Mouse (Mus musculus) effector memory CD4-positive, alpha-beta T cell, adult 5 months (primary cell): ENCODE data around the gene Mmp19. TPM values are rescaled to one million over a fixed set of nuclear protein-coding genes. Genes with fewer than 3 reads are reported as not detected.

Source experiments
- polyA plus RNA-seq: library from polyadenylated mRNA; unstranded; fragments of 100-300 nt; shearing (Covaris generic); gene quantifications from one replicate; pipeline ENCODE4 v1.2.1, GENCODE M21; 2017

The Mmp19 gene
- not detected for polyA plus RNA-seq

GRCm38 (mm10) chr10:128790398-128791124 is at the start of gene Mmp19:
TSS of gene Mmp19 (plus strand) at chr10:128790910.

GRCm38 (mm10) chr10:128744680-128745601 is 45.8 kb upstream of the Mmp19 start, which contains the start of gene Dgka:
TSS of gene Dgka (minus strand) at chr10:128744855.

GRCm38 (mm10) chr10:128747646-128748251 is 43.0 kb upstream of the Mmp19 start, which contains the start of gene Pym1:
TSS of gene Pym1 (plus strand) at chr10:128747889.

GRCm38 (mm10) chr10:128803771-128804270 is 13.1 kb downstream of the Mmp19 start, which contains the start of gene Dnajc14:
TSS of gene Dnajc14 (plus strand) at chr10:128804062.

GRCm38 (mm10) chr10:128804271-128805091 is 13.8 kb downstream of the Mmp19 start, which contains the start of gene Tmem198b:
TSS of gene Tmem198b (minus strand) at chr10:128804370.

GRCm38 (mm10) chr10:128817033-128817432 is 26.3 kb downstream of the Mmp19 start, which contains the start of gene Sarnp:
TSS of gene Sarnp (plus strand) at chr10:128817333.

GRCm38 (mm10) chr10:128821358-128822056 is 30.8 kb downstream of the Mmp19 start, which contains the start of gene Ormdl2:
TSS of gene Ormdl2 (minus strand) at chr10:128821645.

Other genes starting within 250 kb of the Mmp19 start
- gene Zc3h10, start 243.1 kb upstream of the Mmp19 start, polyA plus RNA-seq, result 32.2 TPM
- 2,530 TPM for gene Rpl41, start 241.6 kb upstream of the Mmp19 start, polyA plus RNA-seq
- gene Pa2g4, start 224.9 kb upstream of the Mmp19 start, polyA plus RNA-seq, result 20.1 TPM
- 2.1 TPM for gene Erbb3, start 201.3 kb upstream of the Mmp19 start, polyA plus RNA-seq
- 545 TPM for gene Rps26, start 164.2 kb upstream of the Mmp19 start, polyA plus RNA-seq
- 0.77 TPM for gene Ikzf4, start 144.9 kb upstream of the Mmp19 start, polyA plus RNA-seq
- gene Suox, start 116.8 kb upstream of the Mmp19 start, polyA plus RNA-seq, result 4.1 TPM
- 25.1 TPM for gene Rab5b, start 94.6 kb upstream of the Mmp19 start, polyA plus RNA-seq
- 2.5 TPM for gene Pmel, start 86.7 kb upstream of the Mmp19 start, polyA plus RNA-seq
- gene Cdk2, start 85.9 kb upstream of the Mmp19 start, polyA plus RNA-seq, result 14.1 TPM
- gene Dgka, start 46.1 kb upstream of the Mmp19 start, polyA plus RNA-seq, result 635 TPM
- gene Pym1, start 43.0 kb upstream of the Mmp19 start, polyA plus RNA-seq, result 23.9 TPM
- 57.7 TPM for gene Dnajc14, start 13.2 kb downstream of the Mmp19 start, polyA plus RNA-seq
- gene Tmem198b, start 13.5 kb downstream of the Mmp19 start, polyA plus RNA-seq, result 2.0 TPM
- gene Sarnp, start 26.4 kb downstream of the Mmp19 start, polyA plus RNA-seq, result 108 TPM
- gene Ormdl2, start 30.7 kb downstream of the Mmp19 start, polyA plus RNA-seq, result 34.9 TPM
- 2.0 TPM for gene Gdf11, start 100.8 kb downstream of the Mmp19 start, polyA plus RNA-seq
- not detected for gene Cd63, start 110.1 kb downstream of the Mmp19 start, polyA plus RNA-seq
- gene Rdh5, start 132.0 kb downstream of the Mmp19 start, polyA plus RNA-seq, result 6.6 TPM
- gene Bloc1s1, start 133.1 kb downstream of the Mmp19 start, polyA plus RNA-seq, result 118 TPM
- 45.8 TPM for gene Itga7, start 142.9 kb downstream of the Mmp19 start, polyA plus RNA-seq
- gene Mettl7b, start 170.1 kb downstream of the Mmp19 start, polyA plus RNA-seq, result not detected
- 0.20 TPM for gene Olfr9, start 198.5 kb downstream of the Mmp19 start, polyA plus RNA-seq
- not detected for gene Olfr763, start 219.9 kb downstream of the Mmp19 start, polyA plus RNA-seq
- gene Olfr764-ps1, start 249.0 kb downstream of the Mmp19 start, polyA plus RNA-seq, result not detected